Mouse (Mus musculus) myocyte (in vitro differentiated cells): ENCODE measurements around the gene Tenm2.

Experiments
- CEBPB ChIP-seq: IDR thresholded peaks from 2 replicates; pipeline ENCODE4 v1.6.1; 2011; ENCODE audit warnings: mild to moderate bottlenecking, moderate library complexity; ENCODE audit not compliant: poor library complexity, insufficient read depth, severe bottlenecking
- E2F4 ChIP-seq: IDR thresholded peaks from one replicate; pipeline ENCODE4 v1.6.1; 2011; ENCODE audit warnings: mild to moderate bottlenecking, control low read depth, moderate library complexity; ENCODE audit not compliant: insufficient read depth
- MAX ChIP-seq: IDR thresholded peaks from one replicate; pipeline ENCODE4 v1.6.1; 2011; ENCODE audit warnings: low read depth, mild to moderate bottlenecking, control low read depth
- MYOG ChIP-seq, 3 experiments: IDR thresholded peaks; one replicate each; pipeline ENCODE4 v1.6.1; 2011; ENCODE audit warnings: control low read depth in 2 of 3, low read depth in 2 of 3, mild to moderate bottlenecking in 2 of 3; ENCODE audit not compliant: insufficient read length in 2 of 3, control insufficient read depth in 1 of 3, insufficient read depth in 1 of 3
- POLR2A ChIP-seq: IDR thresholded peaks from one replicate; pipeline ENCODE4 v1.6.1; 2011; ENCODE audit warnings: low read depth, mild to moderate bottlenecking, control low read depth, moderate library complexity; ENCODE audit not compliant: insufficient read length
- POLR2AphosphoS2 ChIP-seq: IDR thresholded peaks from one replicate; pipeline ENCODE4 v1.6.1; 2011; ENCODE audit warnings: low read depth, control low read depth; ENCODE audit not compliant: insufficient read length
- TCF12 ChIP-seq: IDR thresholded peaks from one replicate; pipeline ENCODE4 v1.6.1; 2011; ENCODE audit warnings: mild to moderate bottlenecking, control low read depth; ENCODE audit not compliant: poor library complexity, insufficient read depth, severe bottlenecking
- TCF3 ChIP-seq: IDR thresholded peaks from one replicate; pipeline ENCODE4 v1.6.1; 2011; ENCODE audit warnings: low read depth, control low read depth; ENCODE audit not compliant: insufficient read length
- USF1 ChIP-seq: IDR thresholded peaks from one replicate; pipeline ENCODE4 v1.6.1; 2011; ENCODE audit warnings: low read depth, mild to moderate bottlenecking, control low read depth, moderate library complexity

- TF ChIP-seq POLR2A (no peak), MYOG (IDR thresholded peaks at IDR 0.05; ENCODE audit: control insufficient read depth in 1 of 3, insufficient read depth in 1 of 3, insufficient read length in 2 of 3, low read depth in 2 of 3) (no peak), USF1 (no peak), MAX (no peak), POLR2AphosphoS2 (no peak), E2F4 (no peak), TCF12 (no peak), TCF3 (no peak), CEBPB (no peak)
Measured at GRCm38 (mm10) chr11:36238890-36239289, 996.9 kb downstream of the Tenm2 start.
